ENCODE assay signal across 24 mouse cellular contexts in the genomic region with DNA sequence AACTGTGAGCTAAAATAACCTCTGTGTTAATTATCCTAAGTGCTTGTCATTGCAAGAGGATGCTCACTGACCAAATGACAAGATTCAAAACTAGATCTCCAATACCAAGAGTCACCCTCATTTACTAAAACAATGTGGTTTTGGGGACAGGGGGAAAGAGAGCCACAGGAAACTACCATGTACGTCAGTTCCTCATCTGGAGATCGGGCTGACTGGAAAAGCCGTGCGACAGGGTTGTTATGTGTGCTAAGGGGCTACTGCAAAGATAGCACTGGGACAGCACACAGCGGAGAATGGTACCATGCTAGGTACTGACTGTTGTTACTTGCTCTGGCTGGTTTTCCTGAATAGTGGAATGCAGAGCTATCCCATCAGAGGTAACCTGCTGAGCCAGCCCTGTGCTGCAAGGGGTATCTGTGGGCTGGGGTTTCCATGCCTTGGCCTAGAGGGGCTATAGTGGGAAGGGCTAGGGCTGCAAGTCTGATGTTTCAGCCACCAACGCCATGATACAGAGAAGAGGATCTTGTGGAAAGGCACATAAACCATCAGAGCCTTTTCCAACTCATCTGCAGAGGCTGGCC. TPM values are rescaled to one million over a fixed set of nuclear protein-coding genes. Genes with fewer than 3 reads are reported as not detected.
DNase-seq lines count a peak whose midpoint lies in the region; ATAC-seq lines count a peak whose summit lies in the region.
"Had no signal": no experiment of that assay in that cellular context is flagged by ENCODE, and none has a peak within 500 bp of the region (broad histone marks: within the 10 kb centered on the region; RNA-seq: fewer than 3 reads in every experiment).

No protein-coding gene starts in this region.

- H3K4me3 ChIP-seq in heart, embryonic 10.5 days, result no peak overlapping the region
- H3K4me3 ChIP-seq in midbrain, embryonic 15.5 days, result no peak overlapping the region
- no peak overlapping the region for H3K4me3 ChIP-seq in midbrain, embryonic 10.5 days
- no peak overlapping the region for H3K4me3 ChIP-seq in midbrain, embryonic 16.5 days (ENCODE audit: low read depth, low read length)
- H3K4me3 ChIP-seq: forebrain, embryonic 10.5 days; forebrain, embryonic 13.5 days; heart, embryonic 13.5 days; hindbrain, embryonic 12.5 days; hindbrain, embryonic 15.5 days had no signal

- no peak overlapping the region for H3K9ac ChIP-seq in midbrain, embryonic 15.5 days
- no peak overlapping the region for H3K9ac ChIP-seq in midbrain, embryonic 16.5 days (ENCODE audit: low read depth, low read length)
- H3K9ac ChIP-seq: forebrain, embryonic 13.5 days; heart, embryonic 13.5 days; hindbrain, embryonic 12.5 days; hindbrain, embryonic 15.5 days had no signal

- H3K9me3 ChIP-seq in heart, embryonic 10.5 days, result no peaks in the 10 kb centered on the region
- H3K9me3 ChIP-seq in midbrain, embryonic 15.5 days, result no peaks in the 10 kb centered on the region
- H3K9me3 ChIP-seq in midbrain, embryonic 10.5 days (replicated peaks), result no peaks in the 10 kb centered on the region
- no peaks in the 10 kb centered on the region for H3K9me3 ChIP-seq in midbrain, embryonic 16.5 days (replicated peaks; ENCODE audit: control insufficient read depth, low read length, poor library complexity, severe bottlenecking)
- H3K9me3 ChIP-seq: forebrain, embryonic 10.5 days; forebrain, embryonic 13.5 days; heart, embryonic 13.5 days; hindbrain, embryonic 12.5 days; hindbrain, embryonic 15.5 days had no signal

- no peak for ATAC-seq in midbrain, embryonic 15.5 days (replicated peaks)
- peak; percentile 62; the same call in 1 of the 2 replicates for ATAC-seq in midbrain, embryonic 16.5 days
- ATAC-seq: activated CD4-positive, CD25-positive, alpha-beta regulatory T cell, adult 4 months; forebrain, embryonic 13.5 days; forebrain, embryonic 16.5 days had no signal

- WGBS in heart, embryonic 10.5 days, result 85% methylated on average over 6 of the region's 6 CpGs
- 85% methylated on average over 6 of the region's 6 CpGs for WGBS in midbrain, embryonic 15.5 days
- WGBS in midbrain, embryonic 10.5 days, result 87% methylated on average over 6 of the region's 6 CpGs
- 84% methylated on average over 6 of the region's 6 CpGs for WGBS in midbrain, embryonic 16.5 days

- DNase-seq in heart, adult 11 months, result peak; percentile 66
- DNase-seq in heart, embryonic 10.5 days (ENCODE audit: low spot score), result no peak
- no peak for DNase-seq in midbrain, embryonic 10.5 days (ENCODE audit: low spot score)
- no peak for DNase-seq in layer of hippocampus, postnatal 10 days (ENCODE audit: low spot score in 2 of 2)
- DNase-seq: adrenal gland, adult 8-10 months; adrenal gland, postnatal 25 days; cerebellum, adult 11-12 months; cerebellum, adult 8-10 months; cerebellum, postnatal 10 days; cerebellum, postnatal 36 days; gastrocnemius, postnatal 10 days; gastrocnemius, postnatal 36 days; heart, adult 18-20 months; heart, postnatal 14 days; heart, postnatal 4 days had no signal

- no peak overlapping the region for H3K27ac ChIP-seq in heart, embryonic 10.5 days
- H3K27ac ChIP-seq in midbrain, embryonic 15.5 days, result peak overlapping the region; percentile 59
- H3K27ac ChIP-seq in midbrain, embryonic 10.5 days (replicated peaks), result no peak overlapping the region
- H3K27ac ChIP-seq in midbrain, embryonic 16.5 days (ENCODE audit: low read length), result peak overlapping the region; percentile 4
- H3K27ac ChIP-seq: forebrain, embryonic 10.5 days; forebrain, embryonic 13.5 days; heart, embryonic 13.5 days; hindbrain, embryonic 12.5 days; hindbrain, embryonic 15.5 days had no signal

- no peaks in the 10 kb centered on the region for H3K36me3 ChIP-seq in heart, embryonic 10.5 days
- no peaks in the 10 kb centered on the region for H3K36me3 ChIP-seq in midbrain, embryonic 15.5 days (replicated peaks)
- H3K36me3 ChIP-seq in midbrain, embryonic 10.5 days, result no peaks in the 10 kb centered on the region
- no peaks in the 10 kb centered on the region for H3K36me3 ChIP-seq in midbrain, embryonic 16.5 days (ENCODE audit: control insufficient read depth, insufficient read depth, low read length)
- H3K36me3 ChIP-seq: forebrain, embryonic 10.5 days; heart, embryonic 13.5 days; hindbrain, embryonic 12.5 days; hindbrain, embryonic 15.5 days had no signal

- H3K4me1 ChIP-seq in heart, embryonic 10.5 days, result no peaks in the 10 kb centered on the region
- H3K4me1 ChIP-seq in midbrain, embryonic 15.5 days, result peaks cover 6% of the 10 kb centered on the region
- H3K4me1 ChIP-seq in midbrain, embryonic 10.5 days, result peaks cover 5% of the 10 kb centered on the region
- H3K4me1 ChIP-seq in midbrain, embryonic 16.5 days (ENCODE audit: control insufficient read depth, insufficient read depth, low read length), result 0 out of 2 replicates have a peak, but pooled peaks cover 4% of the 10 kb centered on the region
- H3K4me1 ChIP-seq: heart, embryonic 13.5 days; hindbrain, embryonic 12.5 days; hindbrain, embryonic 15.5 days had no signal

- no peaks in the 10 kb centered on the region for H3K27me3 ChIP-seq in heart, embryonic 10.5 days (ENCODE audit: insufficient read depth, poor library complexity, severe bottlenecking)
- no peaks in the 10 kb centered on the region for H3K27me3 ChIP-seq in midbrain, embryonic 15.5 days (replicated peaks)
- no peaks in the 10 kb centered on the region for H3K27me3 ChIP-seq in midbrain, embryonic 10.5 days (ENCODE audit: low read depth, poor library complexity, severe bottlenecking)
- H3K27me3 ChIP-seq in midbrain, embryonic 16.5 days (ENCODE audit: control insufficient read depth, insufficient read depth, low read depth, low read length), result no peaks in the 10 kb centered on the region
- H3K27me3 ChIP-seq: forebrain, embryonic 13.5 days; heart, embryonic 13.5 days; hindbrain, embryonic 12.5 days; hindbrain, embryonic 15.5 days had no signal

- no peak overlapping the region for H3K4me2 ChIP-seq in midbrain, embryonic 15.5 days
- H3K4me2 ChIP-seq in midbrain, embryonic 16.5 days (ENCODE audit: low read length), result no peak overlapping the region
- H3K4me2 ChIP-seq: forebrain, embryonic 13.5 days; heart, embryonic 13.5 days; hindbrain, embryonic 12.5 days; hindbrain, embryonic 15.5 days had no signal

RNA-seq across cellular contexts. Expression of gene Lef1, which starts 32.1 kb away (rescaled TPM):
- 22.2 and 29.3 TPM in 2 replicates for polyA plus RNA-seq in heart, embryonic 10.5 days (2016; fragmentation: Nextera tagmentation; extraction: Ambion mirVana)
- 71.4 and 79.6 TPM in 2 replicates for polyA plus RNA-seq in midbrain, embryonic 15.5 days (2015; fragmentation: Nextera tagmentation; extraction: Ambion mirVana)
- polyA plus RNA-seq in midbrain, embryonic 10.5 days (2016; fragmentation: Nextera tagmentation; extraction: Ambion mirVana), result 58.4 and 60.6 TPM in 2 replicates
- 67.6 and 81.3 TPM in 2 replicates for polyA plus RNA-seq in midbrain, embryonic 16.5 days (2015; fragmentation: Nextera tagmentation; extraction: Ambion mirVana)
- 1 to 10 TPM; 7.4 to 8.8 TPM for total RNA-seq in layer of hippocampus, postnatal 10 days (2021)

Comparison
In these comparisons a context has a peak if more than half of its experiments do, and no peak if none do; other contexts are left out.
1. H3K27ac ChIP-seq: peak in midbrain, embryonic 15.5 days (single experiment) and midbrain, embryonic 16.5 days (single experiment); none in heart, embryonic 10.5 days (single experiment) and midbrain, embryonic 10.5 days (single experiment).